Mouse (Mus musculus) forelimb bud, embryonic 11.5 days (tissue): ENCODE measurements around the gene Olfr730.

Source experiments
- DNase-seq: peaks from one replicate; pipeline ENCODE4 v3.0.0-alpha.2; 2012; ENCODE audit warnings: low read depth, low spot score

Gene Olfr730

DNA sequence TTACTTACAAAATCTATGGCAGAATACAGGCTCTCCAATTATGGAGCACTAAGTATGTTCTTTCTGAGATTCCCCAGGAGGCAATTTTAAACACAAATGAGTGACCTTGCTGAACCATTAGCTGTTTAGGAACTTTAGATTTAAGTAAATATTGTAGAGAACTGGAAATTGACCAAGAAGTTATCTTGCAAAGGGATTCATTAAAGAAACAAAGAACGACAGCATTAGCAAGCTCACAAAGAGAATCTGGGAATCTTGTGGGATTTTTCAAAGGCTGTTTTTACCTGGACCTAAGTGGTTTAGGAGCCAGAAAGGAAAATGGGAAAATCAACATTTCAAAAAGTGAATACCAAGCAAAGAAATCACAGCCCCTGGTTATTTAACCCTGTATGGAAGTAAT, at the start of gene Olfr730:
Olfr730 (minus strand) TSS at position 101 of the 400 bp plus-strand sequence.
- DNase-seq, result no peak

- no peak for DNase-seq
Measured at GRCm38 (mm10) chr14:50152810-50153209, 35.2 kb downstream of the Olfr730 start, which contains the start of gene Olfr729. Olfr729 (minus strand) TSS chr14:50152910.

- DNase-seq, result no peak
Measured at GRCm38 (mm10) chr14:50142580-50142979, 45.4 kb downstream of the Olfr730 start, which contains the start of gene Olfr728. Olfr728 (minus strand) TSS chr14:50142680.
